Mouse (Mus musculus) cerebellum, adult 2 months (tissue): ENCODE measurements around the gene Pisd.
"Not testable (repeated sequence)": the region's sequence is repeated elsewhere in the genome, so short reads cannot be mapped to it uniquely, and the experiment has no call there.

Source experiments
- CTCF ChIP-seq: fragments of 200-500 bp; IDR thresholded peaks from 2 replicates; pipeline ENCODE4 v1.5.1; 2011; ENCODE audit warnings: low read depth, mild to moderate bottlenecking, control low read depth, low read length, moderate library complexity, borderline replicate concordance; ENCODE audit not compliant: insufficient read depth
- POLR2A ChIP-seq: fragments of 200-500 bp; IDR thresholded peaks from 2 replicates; pipeline ENCODE4 v1.6.1; 2011; ENCODE audit warnings: low read length, control low read depth, borderline replicate concordance; ENCODE audit not compliant: insufficient read depth

DNA sequence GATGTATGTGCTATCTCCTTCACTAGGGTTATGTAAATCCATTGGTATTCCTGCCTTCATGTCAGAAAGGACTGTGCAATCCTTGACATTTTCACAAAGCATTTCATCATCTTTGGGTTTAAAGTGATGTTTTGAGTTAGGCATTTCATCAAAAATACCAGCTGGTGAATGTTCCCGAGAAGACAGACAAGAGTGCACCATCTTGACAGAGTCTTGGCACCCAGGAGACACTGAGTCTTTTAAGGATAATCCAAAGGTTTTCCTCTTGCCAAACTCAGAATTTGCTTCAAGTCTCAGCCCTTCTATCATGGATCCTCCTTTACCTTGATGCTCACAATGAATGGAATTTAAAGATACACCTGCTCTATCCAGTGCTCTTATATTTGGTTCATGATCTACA, 43.3 kb upstream of the Pisd start:
- TF ChIP-seq CTCF, POLR2A: not testable (repeated sequence)
